Mouse (Mus musculus) kidney, adult 8-10 months (tissue): ENCODE results near the gene Mpg.
A peak's percentile ranks its signal among the peaks of the same experiment; 100 is the strongest.

Source experiments
- DNase-seq, 2 experiments: peaks; one replicate each; pipeline ENCODE4 v3.0.0; 2022

Mpg gene

GRCm38 (mm10) chr11:32233895-32234294, 7.6 kb downstream of the Mpg start:
- no peak for DNase-seq

- DNase-seq, result peak in 1 of 2 experiments; percentile 37
These were observed 8.6 kb downstream of the Mpg start for GRCm38 (mm10) chr11:32234816-32235485.

GRCm38 (mm10) chr11:32235646-32236045, 9.3 kb downstream of the Mpg start:
- peak; percentile 88 to 89 for DNase-seq

DNA sequence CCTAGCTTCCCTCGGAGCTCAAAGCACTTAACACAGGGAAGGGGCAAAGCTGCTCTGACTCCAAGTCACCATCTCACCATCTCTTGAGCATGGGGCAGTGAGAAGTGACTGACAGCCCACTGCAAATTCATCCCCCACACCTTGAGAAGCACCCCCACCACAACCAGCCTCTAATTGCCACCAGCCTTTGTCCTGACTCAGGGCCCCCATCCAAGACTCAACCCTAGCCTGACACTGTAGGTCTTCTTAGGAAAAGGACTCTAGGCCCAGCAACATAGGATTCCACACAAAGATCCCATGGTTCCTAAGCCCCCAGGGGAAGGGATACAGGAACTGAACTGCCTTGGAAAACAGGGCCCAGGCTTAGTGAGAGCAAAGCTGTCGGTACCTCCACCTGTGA, 9.8 kb downstream of the Mpg start:
- no peak for DNase-seq

DNA sequence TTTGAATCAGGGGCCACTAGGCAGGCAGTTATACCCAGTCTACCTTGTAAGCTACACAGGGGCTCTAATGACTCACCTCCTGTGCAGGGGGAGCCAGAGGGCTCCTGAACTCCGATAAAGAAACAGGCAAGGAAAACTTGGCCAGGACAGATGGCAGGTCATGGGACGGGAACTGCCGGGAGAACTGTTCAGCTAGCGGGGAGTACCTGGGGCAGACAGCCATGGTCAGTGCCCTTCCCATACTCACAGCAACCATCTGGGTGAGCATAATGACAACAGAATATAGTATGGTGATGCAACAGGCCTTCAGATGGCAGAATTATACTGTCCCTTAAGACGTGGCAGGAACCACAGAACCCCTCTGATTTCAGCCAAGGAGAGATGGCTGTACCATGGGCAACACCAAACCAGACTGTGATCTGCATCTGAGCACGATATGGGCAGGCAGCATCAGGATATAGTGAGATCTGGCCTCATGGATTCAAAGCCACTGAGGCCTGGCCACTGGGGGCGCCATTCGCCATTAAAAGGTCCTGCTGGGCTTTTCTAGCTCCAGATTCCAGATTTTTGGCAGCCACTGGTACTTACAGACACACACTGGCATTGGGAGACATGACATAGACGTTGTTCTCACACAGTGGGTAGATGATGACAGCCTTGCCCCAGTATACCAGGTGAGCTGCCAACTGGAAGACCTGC, 10.6 kb downstream of the Mpg start:
- DNase-seq, result peak; percentile 40 to 67

- DNase-seq, result no peak
These were observed 11.1 kb downstream of the Mpg start for GRCm38 (mm10) chr11:32237411-32237795.

- DNase-seq, result peak; percentile 64 to 85
These were observed 12.0 kb downstream of the Mpg start for GRCm38 (mm10) chr11:32238093-32238860.

DNA sequence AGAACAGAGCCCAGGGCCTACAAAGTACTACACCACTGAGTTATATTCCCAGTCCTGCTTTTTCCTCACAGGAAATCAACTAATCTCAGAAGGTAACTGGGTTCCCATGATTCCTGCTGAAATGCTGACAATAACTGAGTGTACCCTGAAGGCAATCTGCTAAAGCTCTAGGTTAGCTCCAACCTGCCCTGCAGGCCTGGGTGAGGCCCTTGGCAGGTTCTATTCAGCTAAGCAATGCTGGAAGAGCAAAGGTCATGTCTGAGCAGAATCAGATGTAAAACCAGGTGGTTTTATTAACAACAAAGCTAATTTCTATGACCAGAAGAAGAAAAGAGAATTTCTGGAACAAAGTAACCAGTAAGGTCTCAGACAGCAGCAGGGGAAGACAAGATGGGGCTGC, 15.1 kb downstream of the Mpg start:
- DNase-seq, result no peak

GRCm38 (mm10) chr11:32242209-32242608, 15.9 kb downstream of the Mpg start:
- DNase-seq, result no peak

- DNase-seq, result no peak
These were observed 17.1 kb downstream of the Mpg start for GRCm38 (mm10) chr11:32243205-32243955.

DNA sequence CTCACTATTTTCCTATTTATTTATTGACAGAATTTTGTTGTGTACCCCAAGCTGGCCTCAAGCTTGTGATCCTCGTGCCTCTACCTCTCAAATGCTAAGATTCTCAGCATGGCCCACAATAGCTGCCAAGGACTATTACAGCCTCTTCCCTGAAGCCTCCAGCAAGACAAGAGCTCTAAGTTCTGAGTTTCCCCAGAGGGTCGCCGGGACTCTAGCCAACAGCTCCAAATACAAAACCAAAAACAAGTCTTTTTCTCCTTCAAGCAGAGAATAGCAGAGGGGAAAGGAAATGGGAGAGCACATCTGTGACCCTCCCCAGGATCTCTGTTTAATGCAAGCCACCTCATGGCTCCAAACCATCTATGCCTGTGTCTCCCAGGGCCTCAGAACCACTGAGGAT, 17.8 kb downstream of the Mpg start:
- no peak for DNase-seq

DNA sequence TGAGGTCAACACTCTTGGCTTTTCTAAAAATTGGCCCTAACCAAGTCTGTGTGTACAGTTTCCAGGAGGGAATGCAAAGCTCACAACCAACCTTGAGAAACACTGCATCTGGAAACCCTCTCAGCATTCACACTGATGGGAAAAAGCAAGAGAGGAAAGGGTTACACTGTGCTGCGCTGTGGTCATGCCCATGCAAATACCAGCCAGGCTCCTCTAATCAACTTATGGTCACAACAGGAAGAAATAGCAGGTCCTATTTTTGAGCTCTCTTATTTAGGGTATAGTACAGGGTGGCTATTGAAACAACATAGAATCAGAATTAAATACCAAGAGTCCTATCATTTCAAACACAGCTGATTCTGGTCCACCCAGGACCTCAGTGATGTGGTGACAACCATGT, 18.3 kb downstream of the Mpg start:
- DNase-seq, result no peak

- no peak for DNase-seq
These were observed 19.3 kb downstream of the Mpg start for GRCm38 (mm10) chr11:32245614-32246013.

DNA sequence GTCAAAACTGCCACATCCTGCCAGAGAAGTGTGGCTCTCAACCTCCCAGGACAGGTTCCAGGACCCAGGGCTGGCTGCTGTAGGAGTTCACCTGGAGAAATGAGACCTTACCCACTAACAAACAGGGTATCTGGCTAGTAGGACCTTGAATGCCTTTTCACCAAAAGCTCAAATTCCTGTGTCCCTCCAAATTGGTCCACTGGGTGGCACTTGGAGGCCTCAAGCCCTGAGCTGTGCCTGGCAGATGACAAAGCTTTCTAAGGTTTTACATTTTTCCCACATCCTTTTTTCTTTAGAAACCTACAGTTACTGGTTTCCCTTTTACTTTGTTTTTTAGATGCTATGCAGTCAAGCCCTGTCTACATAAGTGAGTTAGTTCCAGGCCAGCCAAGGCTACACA, 20.8 kb downstream of the Mpg start:
- no peak for DNase-seq

GRCm38 (mm10) chr11:32248350-32248749, 22.0 kb downstream of the Mpg start:
- no peak for DNase-seq

- DNase-seq, result no peak
These were observed 24.8 kb downstream of the Mpg start for GRCm38 (mm10) chr11:32250880-32251763.

- no peak for DNase-seq
These were observed 26.8 kb downstream of the Mpg start for GRCm38 (mm10) chr11:32253121-32253520.

- DNase-seq, result no peak
These were observed 29.8 kb downstream of the Mpg start for GRCm38 (mm10) chr11:32256146-32256545.

DNA sequence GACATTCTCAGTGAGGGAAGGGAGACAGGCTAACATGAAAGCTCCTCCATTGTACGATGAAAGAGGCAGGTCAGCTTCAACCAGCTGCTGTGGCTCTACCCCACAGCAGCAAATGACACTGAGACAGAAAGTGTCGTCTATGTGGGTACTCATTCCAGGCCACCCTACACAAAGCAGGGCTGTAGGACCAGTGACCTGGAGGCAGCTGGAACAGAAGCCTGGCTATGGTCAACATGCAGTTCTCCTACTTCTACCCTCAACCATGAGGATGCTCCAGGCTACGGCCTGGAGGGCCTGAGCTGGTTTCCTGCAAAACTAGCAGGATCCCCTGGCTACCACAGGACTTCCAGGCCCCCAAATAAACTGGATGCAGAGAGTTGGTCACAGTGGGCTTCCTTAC, 30.3 kb downstream of the Mpg start:
- no peak for DNase-seq

DNA sequence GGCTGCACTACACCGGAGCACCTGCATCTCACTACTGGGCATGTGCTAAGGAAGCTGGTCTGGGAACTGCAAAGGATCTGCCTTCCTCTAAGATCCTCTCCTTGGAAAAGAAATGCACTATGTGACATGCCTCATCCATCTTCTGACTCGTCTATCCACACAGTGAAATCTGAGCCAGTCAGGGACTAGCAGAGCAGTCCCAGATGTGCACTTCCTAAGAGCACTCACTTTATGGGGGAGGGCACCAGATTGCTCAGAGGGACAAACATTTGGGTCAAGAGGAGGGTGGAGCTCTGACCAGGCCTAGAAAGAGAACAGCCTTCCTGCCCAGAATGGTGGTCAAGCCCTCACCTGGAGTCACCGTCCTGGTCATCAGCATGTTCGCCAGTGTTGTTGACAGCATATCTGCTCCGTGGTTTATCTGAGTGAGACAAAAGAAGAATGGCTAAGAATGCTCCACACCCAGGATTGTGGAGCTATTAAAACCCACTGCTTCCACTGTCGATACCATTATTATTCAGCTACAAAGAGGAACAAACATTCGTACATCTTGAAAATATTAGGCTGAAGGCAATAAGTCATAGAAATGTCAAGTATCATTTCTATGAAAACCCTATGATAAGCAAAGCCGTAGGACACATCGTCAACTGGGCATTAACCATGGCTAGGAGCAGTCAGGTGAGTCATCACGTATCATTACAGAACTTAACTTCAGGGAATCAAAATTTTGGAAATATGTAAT, 36.5 kb downstream of the Mpg start:
- no peak for DNase-seq

GRCm38 (mm10) chr11:32265117-32265738, 38.9 kb downstream of the Mpg start:
- no peak for DNase-seq
